Mouse (Mus musculus): ENCODE measurements around the gene Elavl3.

DNA sequence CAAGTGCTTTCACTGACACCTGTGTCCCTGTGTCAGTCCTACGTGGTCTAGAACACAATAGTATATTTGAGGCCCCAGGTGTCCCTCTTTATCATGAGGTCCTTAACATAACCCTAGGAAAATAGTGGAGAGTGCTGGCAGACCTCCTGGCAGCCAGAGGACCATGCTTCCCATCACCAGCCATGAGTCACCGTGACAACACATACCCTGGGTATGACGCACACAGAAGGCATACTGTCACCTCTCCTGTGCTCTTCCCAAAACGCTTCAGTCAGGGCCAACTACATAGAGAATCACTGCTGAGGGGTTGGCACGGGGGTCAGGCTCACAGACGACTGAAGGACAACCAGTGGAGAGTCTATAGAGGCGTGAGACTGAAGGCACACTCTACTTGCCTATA, 38.2 kb upstream of the Elavl3 start:
- TF ChIP-seq USF1 (IDR thresholded peaks at IDR 0.05; ENCODE audit: low read depth) (no peak), MYOD1 (IDR thresholded peaks at IDR 0.05; ENCODE audit: control insufficient read depth in 1 of 3, insufficient read length in 2 of 3, low read depth in 2 of 3) (no peak), POLR2A (IDR thresholded peaks at IDR 0.05; ENCODE audit: insufficient read length, low read depth) (no peak), REST (IDR thresholded peaks at IDR 0.05; ENCODE audit: insufficient read depth, insufficient read length) (no peak), TCF12 (IDR thresholded peaks at IDR 0.05; ENCODE audit: insufficient read depth, poor library complexity, severe bottlenecking) (no peak), SRF (IDR thresholded peaks at IDR 0.05; ENCODE audit: control insufficient read depth, insufficient read length, low read depth) (no peak), CEBPB (IDR thresholded peaks at IDR 0.05; ENCODE audit: insufficient read depth, poor library complexity, severe bottlenecking) (no peak), E2F4 (IDR thresholded peaks at IDR 0.05; ENCODE audit: insufficient read depth) (no peak), MYOG (IDR thresholded peaks at IDR 0.05; ENCODE audit: control insufficient read depth in 1 of 3, insufficient read depth in 1 of 3, insufficient read length in 2 of 3, low read depth in 2 of 3) (no peak)

All from myocyte (in vitro differentiated cells).